In genomic region chr12:87278118-87278730, GRCm38 (mm10) we compare ENCODE assay signal across 9 mouse cellular contexts. TPM values are rescaled to one million over a fixed set of nuclear protein-coding genes. Genes with fewer than 3 reads are reported as not detected.
DNase-seq lines count a peak whose midpoint lies in the region; ATAC-seq and TF ChIP-seq lines count a peak whose summit lies in the region.
"Had no signal": no experiment of that assay in that cellular context is flagged by ENCODE, and none has a peak within 500 bp of the region (broad histone marks: within the 10 kb centered on the region; RNA-seq: fewer than 3 reads in every experiment).

No protein-coding gene starts in this region.

- no peaks in the 10 kb centered on the region for H3K27me3 ChIP-seq in heart, embryonic 14.5 days (ENCODE audit: control insufficient read depth, insufficient read depth, low read length)
- H3K27me3 ChIP-seq in limb, embryonic 14.5 days (ENCODE audit: control insufficient read depth, insufficient read depth, low read length) = no peaks in the 10 kb centered on the region
- H3K27me3 ChIP-seq in hindbrain, embryonic 11.5 days (ENCODE audit: control insufficient read depth, insufficient read depth, low read length) = no peaks in the 10 kb centered on the region

- ATAC-seq in heart, embryonic 14.5 days (ENCODE audit: insufficient number of reproducible peaks, insufficient read depth, low FRiP score, low read depth) = peak; percentile 84
- ATAC-seq in limb, embryonic 14.5 days (ENCODE audit: low FRiP score, low read depth) = peak; percentile 36; the same call in 1 of the 2 replicates
- no peak for ATAC-seq in hindbrain, embryonic 11.5 days (ENCODE audit: low FRiP score)

- H3K4me2 ChIP-seq in heart, embryonic 14.5 days (ENCODE audit: low read length) = peak overlapping the region; percentile 57
- no peak overlapping the region for H3K4me2 ChIP-seq in limb, embryonic 14.5 days (replicated peaks; ENCODE audit: low read depth, low read length, severe bottlenecking)
- no peak overlapping the region for H3K4me2 ChIP-seq in hindbrain, embryonic 11.5 days (replicated peaks; ENCODE audit: low read depth, low read length)

- intact Hi-C loops in heart, postnatal 25 days (cut with DNase I) = no loop called here

- no peak for DNase-seq in heart, postnatal 25 days (ENCODE audit: low spot score)
- DNase-seq in testis, postnatal 10 days (ENCODE audit: low spot score) = peak; percentile 57
- no peak for DNase-seq in testis, postnatal 14 days (ENCODE audit: low spot score)
- DNase-seq in limb, embryonic 14.5 days (ENCODE audit: low spot score) = no peak
- no peak for DNase-seq in layer of hippocampus, postnatal 10 days (ENCODE audit: low spot score in 2 of 2)
- no peak for DNase-seq in cerebellum, adult 18-20 months
- DNase-seq in hindbrain, embryonic 11.5 days (ENCODE audit: low spot score) = no peak

- peaks cover 15 to 29% of the 10 kb centered on the region in 2 experiments for H3K4me1 ChIP-seq in heart, embryonic 14.5 days (ENCODE audit: control insufficient read depth in 2 of 2, insufficient read depth in 2 of 2, low read length in 2 of 2)
- H3K4me1 ChIP-seq in limb, embryonic 14.5 days (ENCODE audit: control insufficient read depth, insufficient read depth, low read length) = 0 out of 2 replicates have a peak, but pooled peaks cover 4% of the 10 kb centered on the region
- no peaks in the 10 kb centered on the region for H3K4me1 ChIP-seq in hindbrain, embryonic 11.5 days (replicated peaks; ENCODE audit: control insufficient read depth, insufficient read depth, low read length)

- H3K36me3 ChIP-seq in heart, embryonic 14.5 days (ENCODE audit: control insufficient read depth, insufficient read depth, low read length) = peaks cover 35% of the 10 kb centered on the region
- peaks cover 37% of the 10 kb centered on the region for H3K36me3 ChIP-seq in limb, embryonic 14.5 days (ENCODE audit: control insufficient read depth, insufficient read depth, low read length)
- H3K36me3 ChIP-seq in hindbrain, embryonic 11.5 days (ENCODE audit: control insufficient read depth, insufficient read depth, low read length) = peaks cover 4% of the 10 kb centered on the region; the same call in 1 of the 2 replicates

- WGBS in heart, embryonic 14.5 days = 8% methylated on average over 6 of the region's 6 CpGs
- WGBS in limb, embryonic 14.5 days = 23% methylated on average over 6 of the region's 6 CpGs
- WGBS in hindbrain, embryonic 11.5 days = 22% methylated on average over 6 of the region's 6 CpGs

- H3K4me3 ChIP-seq in heart, embryonic 14.5 days (ENCODE audit: control insufficient read depth in 1 of 2, insufficient read depth in 1 of 2, low read depth in 1 of 2, low read length in 2 of 2) = peak overlapping the region in 1 of 2 experiments; percentile 9; a peak in 1 of 4 replicates
- H3K4me3 ChIP-seq in limb, embryonic 14.5 days (replicated peaks; ENCODE audit: low read length) = no peak overlapping the region
- H3K4me3 ChIP-seq in hindbrain, embryonic 11.5 days (ENCODE audit: low read depth, low read length) = no peak overlapping the region

- H3K27ac ChIP-seq in heart, embryonic 14.5 days (replicated peaks in 1 of 2; ENCODE audit: control insufficient read depth in 1 of 2, insufficient read depth in 1 of 2, low read depth in 2 of 2, low read length in 2 of 2) = peak overlapping the region; percentile 50 to 82; a peak in 3 of 4 replicates
- no peak overlapping the region for H3K27ac ChIP-seq in limb, embryonic 14.5 days (replicated peaks; ENCODE audit: low read depth, low read length)
- H3K27ac ChIP-seq in hindbrain, embryonic 11.5 days (ENCODE audit: low read depth, low read length) = no peak overlapping the region
- H3K27ac ChIP-seq: macrophage had no signal

- H3K9ac ChIP-seq in heart, embryonic 14.5 days (ENCODE audit: low read length) = 0 out of 2 replicates have a peak overlapping the region, but pooled peaks have one; percentile 10
- H3K9ac ChIP-seq in limb, embryonic 14.5 days (ENCODE audit: low read depth, low read length, severe bottlenecking) = no peak overlapping the region
- no peak overlapping the region for H3K9ac ChIP-seq in hindbrain, embryonic 11.5 days (ENCODE audit: low read depth, low read length)

- no peaks in the 10 kb centered on the region for H3K9me3 ChIP-seq in heart, embryonic 14.5 days (ENCODE audit: control insufficient read depth, low read length)
- H3K9me3 ChIP-seq in limb, embryonic 14.5 days (ENCODE audit: control insufficient read depth, low read length) = no peaks in the 10 kb centered on the region
- H3K9me3 ChIP-seq in hindbrain, embryonic 11.5 days (ENCODE audit: control insufficient read depth, low read length) = no peaks in the 10 kb centered on the region

- no peak for TF ChIP-seq POLR2A in limb, embryonic 14.5 days (IDR thresholded peaks at IDR 0.05; ENCODE audit: borderline replicate concordance, extremely low read depth, insufficient read depth, insufficient read length)

RNA-seq across cellular contexts. Expression of gene Ahsa1, which starts 11.9 kb away (rescaled TPM):
- 150 and 167 TPM in 2 replicates for polyA plus RNA-seq in heart, embryonic 14.5 days (2014; fragmentation: Nextera tagmentation; extraction: Ambion mirVana)
- 100 to 1,000 TPM; 126 to 158 TPM for total RNA-seq in heart, postnatal 25 days (2021)
- polyA plus RNA-seq in limb, embryonic 14.5 days (2012; rRNA removed) = 120 and 187 TPM in 2 replicates
- 168 and 182 TPM in 2 replicates for polyA plus RNA-seq in limb, embryonic 14.5 days (2014; fragmentation: Nextera tagmentation; extraction: Ambion mirVana)
- 100 to 1,000 TPM; 151 to 153 TPM for total RNA-seq in layer of hippocampus, postnatal 10 days (2021)
- polyA plus RNA-seq in hindbrain, embryonic 11.5 days (2014; fragmentation: Nextera tagmentation; extraction: Ambion mirVana) = 210 and 222 TPM in 2 replicates

RNA-seq across cellular contexts. Expression of gene Vipas39, which starts 12.2 kb away (rescaled TPM):
- polyA plus RNA-seq in heart, embryonic 14.5 days (2014; fragmentation: Nextera tagmentation; extraction: Ambion mirVana) = 39.2 and 40.0 TPM in 2 replicates
- 10 to 100 TPM; 21.7 to 23.1 TPM for total RNA-seq in heart, postnatal 25 days (2021)
- 44.3 and 45.0 TPM in 2 replicates for polyA plus RNA-seq in limb, embryonic 14.5 days (2012; rRNA removed)
- 42.1 and 52.5 TPM in 2 replicates for polyA plus RNA-seq in limb, embryonic 14.5 days (2014; fragmentation: Nextera tagmentation; extraction: Ambion mirVana)
- 10 to 100 TPM; 54.9 to 61.5 TPM for total RNA-seq in layer of hippocampus, postnatal 10 days (2021)
- polyA plus RNA-seq in hindbrain, embryonic 11.5 days (2014; fragmentation: Nextera tagmentation; extraction: Ambion mirVana) = 62.3 and 65.6 TPM in 2 replicates

RNA-seq across cellular contexts. Expression of gene Ism2, which starts 21.3 kb away (rescaled TPM):
- 0.46 and 0.70 TPM in 2 replicates for polyA plus RNA-seq in heart, embryonic 14.5 days (2014; fragmentation: Nextera tagmentation; extraction: Ambion mirVana)
- not detected for total RNA-seq in heart, postnatal 25 days (2021)
- 0.99 and 1.2 TPM in 2 replicates for polyA plus RNA-seq in limb, embryonic 14.5 days (2012; rRNA removed)
- polyA plus RNA-seq in limb, embryonic 14.5 days (2014; fragmentation: Nextera tagmentation; extraction: Ambion mirVana) = 1.4 TPM in 2 replicates
- under 1 TPM; 0.55 to 0.62 TPM for total RNA-seq in layer of hippocampus, postnatal 10 days (2021)
- 0.63 and 0.99 TPM in 2 replicates for polyA plus RNA-seq in hindbrain, embryonic 11.5 days (2014; fragmentation: Nextera tagmentation; extraction: Ambion mirVana)
- polyA plus RNA-seq: macrophage had no signal

RNA-seq across cellular contexts. Expression of gene Noxred1, which starts 39.7 kb away (rescaled TPM):
- polyA plus RNA-seq in heart, embryonic 14.5 days (2014; fragmentation: Nextera tagmentation; extraction: Ambion mirVana) = 0.42 and 0.63 TPM in 2 replicates
- under 1 TPM; 0.20 to 0.49 TPM for total RNA-seq in heart, postnatal 25 days (2021)
- 0.80 and 1.5 TPM in 2 replicates for polyA plus RNA-seq in limb, embryonic 14.5 days (2012; rRNA removed)
- 0.40 and 0.99 TPM in 2 replicates for polyA plus RNA-seq in limb, embryonic 14.5 days (2014; fragmentation: Nextera tagmentation; extraction: Ambion mirVana)
- 1 to 10 TPM; 1.1 to 1.5 TPM for total RNA-seq in layer of hippocampus, postnatal 10 days (2021)
- 1.1 and 2.0 TPM in 2 replicates for polyA plus RNA-seq in hindbrain, embryonic 11.5 days (2014; fragmentation: Nextera tagmentation; extraction: Ambion mirVana)

Comparison
In these comparisons a context has a peak if more than half of its experiments do, and no peak if none do; other contexts are left out.
1. H3K27ac ChIP-seq: peak in heart, embryonic 14.5 days (2 of 2); none in limb, embryonic 14.5 days (single experiment) and hindbrain, embryonic 11.5 days (single experiment).